Mouse (Mus musculus): ENCODE results near the gene Mrps18b. TPM values are rescaled to one million over a fixed set of nuclear protein-coding genes. Genes with fewer than 3 reads are reported as not detected.

The Mrps18b gene
- polyA plus RNA-seq, 1 experiment: 104 TPM

GRCm38 (mm10) chr17:35865481-35866280 lies 50.5 kb downstream of the Mrps18b start, which contains the start of gene Ppp1r18:
Gene Ppp1r18 (plus strand): TSS chr17:35865593.
- Histone ChIP-seq H3K4me3 (peak within 1 kb of the TSS; percentile 90), H3K79me2 (ENCODE audit: control insufficient read depth, insufficient read depth) (peaks cover 42% of the 10 kb centered on the region), H3K36me3 (ENCODE audit: control insufficient read depth, insufficient read depth) (no peaks in the 10 kb centered on the region), H3ac (ENCODE audit: control insufficient read depth, insufficient read length) (peak within 1 kb of the TSS; percentile 64), H3K4me2 (ENCODE audit: low read depth) (peak within 1 kb of the TSS; percentile 99), H3K27me3 (ENCODE audit: control insufficient read depth, insufficient read depth, insufficient read length) (no peaks in the 10 kb centered on the region)
- TF ChIP-seq POLR2AphosphoS2 (IDR thresholded peaks at IDR 0.05; ENCODE audit: insufficient read length, low read depth) (peak; percentile 66), MAX (IDR thresholded peaks at IDR 0.05; ENCODE audit: low read depth) (no peak), CEBPB (IDR thresholded peaks at IDR 0.05; ENCODE audit: insufficient read depth, poor library complexity, severe bottlenecking) (no peak), TCF12 (IDR thresholded peaks at IDR 0.05; ENCODE audit: insufficient read depth, poor library complexity, severe bottlenecking) (no peak), REST (IDR thresholded peaks at IDR 0.05; ENCODE audit: insufficient read depth, insufficient read length) (no peak), E2F4 (IDR thresholded peaks at IDR 0.05; ENCODE audit: insufficient read depth) (no peak), USF1 (IDR thresholded peaks at IDR 0.05; ENCODE audit: low read depth) (no peak), MYOG (IDR thresholded peaks at IDR 0.05; ENCODE audit: control insufficient read depth in 1 of 3, insufficient read depth in 1 of 3, insufficient read length in 2 of 3, low read depth in 2 of 3) (peak; percentile 25 to 93 (median 57)), MYOD1 (IDR thresholded peaks at IDR 0.05; ENCODE audit: control insufficient read depth in 1 of 3, insufficient read length in 2 of 3, low read depth in 2 of 3) (peak in 2 of 3 experiments; percentile 75 to 90), SRF (IDR thresholded peaks at IDR 0.05; ENCODE audit: control insufficient read depth, insufficient read length, low read depth) (no peak), POLR2A (IDR thresholded peaks at IDR 0.05; ENCODE audit: insufficient read length, low read depth) (peak; percentile 60), TCF3 (IDR thresholded peaks at IDR 0.05; ENCODE audit: insufficient read length, low read depth) (peak; percentile 44)

- H3K27me3 ChIP-seq (ENCODE audit: control insufficient read depth, insufficient read depth, insufficient read length): no peaks in the 10 kb centered on the region
- TF ChIP-seq MAX (IDR thresholded peaks at IDR 0.05; ENCODE audit: low read depth) (no peak), POLR2A (IDR thresholded peaks at IDR 0.05; ENCODE audit: insufficient read length, low read depth) (peak; percentile 32), TCF12 (IDR thresholded peaks at IDR 0.05; ENCODE audit: insufficient read depth, poor library complexity, severe bottlenecking) (no peak), POLR2AphosphoS2 (IDR thresholded peaks at IDR 0.05; ENCODE audit: insufficient read length, low read depth) (peak; percentile 48)
- H3K4me2 ChIP-seq (ENCODE audit: low read depth): peak overlapping the region; percentile 99
- peak overlapping the region; percentile 64 for H3ac ChIP-seq (ENCODE audit: control insufficient read depth, insufficient read length)
- no peaks in the 10 kb centered on the region for H3K36me3 ChIP-seq (ENCODE audit: control insufficient read depth, insufficient read depth)
- peaks cover 34% of the 10 kb centered on the region for H3K79me2 ChIP-seq (ENCODE audit: control insufficient read depth, insufficient read depth)
- H3K4me3 ChIP-seq: peak overlapping the region; percentile 90
Observed at GRCm38 (mm10) chr17:35864832-35865353, 51.3 kb downstream of the Mrps18b start.

GRCm38 (mm10) chr17:35861198-35861857 lies 54.9 kb downstream of the Mrps18b start, which contains the start of gene Nrm:
Gene Nrm (plus strand): TSS chr17:35861318.
- H3K4me2 ChIP-seq (ENCODE audit: low read depth): peak within 1 kb of the TSS; percentile 96
- peak within 1 kb of the TSS; percentile 15 for H3ac ChIP-seq (ENCODE audit: control insufficient read depth, insufficient read length)
- no peaks in the 10 kb centered on the region for H3K36me3 ChIP-seq (ENCODE audit: control insufficient read depth, insufficient read depth)
- H3K27me3 ChIP-seq (ENCODE audit: control insufficient read depth, insufficient read depth, insufficient read length): no peaks in the 10 kb centered on the region
- no peaks in the 10 kb centered on the region for H3K79me2 ChIP-seq (ENCODE audit: control insufficient read depth, insufficient read depth)
- no peak for TF ChIP-seq CEBPB (IDR thresholded peaks at IDR 0.05; ENCODE audit: insufficient read depth, poor library complexity, severe bottlenecking)
- TF ChIP-seq SRF (IDR thresholded peaks at IDR 0.05; ENCODE audit: control insufficient read depth, insufficient read length, low read depth): no peak
- peak in 2 of 3 experiments; percentile 49 to 75 for TF ChIP-seq MYOD1 (IDR thresholded peaks at IDR 0.05; ENCODE audit: control insufficient read depth in 1 of 3, insufficient read length in 2 of 3, low read depth in 2 of 3)
- TF ChIP-seq TCF3 (IDR thresholded peaks at IDR 0.05; ENCODE audit: insufficient read length, low read depth): no peak
- no peak for TF ChIP-seq REST (IDR thresholded peaks at IDR 0.05; ENCODE audit: insufficient read depth, insufficient read length)
- TF ChIP-seq POLR2AphosphoS2 (IDR thresholded peaks at IDR 0.05; ENCODE audit: insufficient read length, low read depth): peak; percentile 92
- TF ChIP-seq MYOG (IDR thresholded peaks at IDR 0.05; ENCODE audit: control insufficient read depth in 1 of 3, insufficient read depth in 1 of 3, insufficient read length in 2 of 3, low read depth in 2 of 3): peak; percentile 46 to 81 (median 60)
- TF ChIP-seq POLR2A (IDR thresholded peaks at IDR 0.05; ENCODE audit: insufficient read length, low read depth): peak; percentile 87
- TF ChIP-seq E2F4 (IDR thresholded peaks at IDR 0.05; ENCODE audit: insufficient read depth): peak; percentile 75
- no peak for TF ChIP-seq MAX (IDR thresholded peaks at IDR 0.05; ENCODE audit: low read depth)
- no peak for TF ChIP-seq USF1 (IDR thresholded peaks at IDR 0.05; ENCODE audit: low read depth)
- no peak for TF ChIP-seq TCF12 (IDR thresholded peaks at IDR 0.05; ENCODE audit: insufficient read depth, poor library complexity, severe bottlenecking)
- peak within 1 kb of the TSS; percentile 38 for H3K4me3 ChIP-seq

GRCm38 (mm10) chr17:35860831-35861197 lies 55.4 kb downstream of the Mrps18b start:
- no peaks in the 10 kb centered on the region for H3K27me3 ChIP-seq (ENCODE audit: control insufficient read depth, insufficient read depth, insufficient read length)
- peak overlapping the region; percentile 96 for H3K4me2 ChIP-seq (ENCODE audit: low read depth)
- H3K4me3 ChIP-seq: peak overlapping the region; percentile 38
- TF ChIP-seq POLR2A (IDR thresholded peaks at IDR 0.05; ENCODE audit: insufficient read length, low read depth): no peak
- no peak for TF ChIP-seq MYOD1 (IDR thresholded peaks at IDR 0.05; ENCODE audit: control insufficient read depth in 1 of 3, insufficient read length in 2 of 3, low read depth in 2 of 3)
- no peak for TF ChIP-seq POLR2AphosphoS2 (IDR thresholded peaks at IDR 0.05; ENCODE audit: insufficient read length, low read depth)
- TF ChIP-seq TCF12 (IDR thresholded peaks at IDR 0.05; ENCODE audit: insufficient read depth, poor library complexity, severe bottlenecking): no peak
- TF ChIP-seq SRF (IDR thresholded peaks at IDR 0.05; ENCODE audit: control insufficient read depth, insufficient read length, low read depth): no peak
- TF ChIP-seq E2F4 (IDR thresholded peaks at IDR 0.05; ENCODE audit: insufficient read depth): no peak
- TF ChIP-seq REST (IDR thresholded peaks at IDR 0.05; ENCODE audit: insufficient read depth, insufficient read length): no peak
- TF ChIP-seq CEBPB (IDR thresholded peaks at IDR 0.05; ENCODE audit: insufficient read depth, poor library complexity, severe bottlenecking): no peak
- no peak for TF ChIP-seq MYOG (IDR thresholded peaks at IDR 0.05; ENCODE audit: control insufficient read depth in 1 of 3, insufficient read depth in 1 of 3, insufficient read length in 2 of 3, low read depth in 2 of 3)
- no peak for TF ChIP-seq TCF3 (IDR thresholded peaks at IDR 0.05; ENCODE audit: insufficient read length, low read depth)
- no peak for TF ChIP-seq MAX (IDR thresholded peaks at IDR 0.05; ENCODE audit: low read depth)
- no peak for TF ChIP-seq USF1 (IDR thresholded peaks at IDR 0.05; ENCODE audit: low read depth)
- H3K79me2 ChIP-seq (ENCODE audit: control insufficient read depth, insufficient read depth): no peaks in the 10 kb centered on the region
- peak overlapping the region; percentile 15 for H3ac ChIP-seq (ENCODE audit: control insufficient read depth, insufficient read length)
- H3K36me3 ChIP-seq (ENCODE audit: control insufficient read depth, insufficient read depth): no peaks in the 10 kb centered on the region

Other genes starting within 250 kb of the Mrps18b start
- gene Vars2, start 248.8 kb downstream of the Mrps18b start, polyA plus RNA-seq (2012; fragmentation: generic; extraction: Trizol): 13.7 TPM
- 27.4 TPM for gene Gtf2h4, start 242.7 kb downstream of the Mrps18b start, polyA plus RNA-seq (2012; fragmentation: generic; extraction: Trizol)
- gene Ddr1, start 211.8 kb downstream of the Mrps18b start, polyA plus RNA-seq (2012; fragmentation: generic; extraction: Trizol): 65.6 TPM
- 45.1 TPM for gene Ier3, start 94.7 kb downstream of the Mrps18b start, polyA plus RNA-seq (2012; fragmentation: generic; extraction: Trizol)
- 107 TPM for gene Flot1, start 93.2 kb downstream of the Mrps18b start, polyA plus RNA-seq (2012; fragmentation: generic; extraction: Trizol)
- 692 TPM for gene Tubb5, start 78.1 kb downstream of the Mrps18b start, polyA plus RNA-seq (2012; fragmentation: generic; extraction: Trizol)
- gene Mdc1, start 74.9 kb downstream of the Mrps18b start, polyA plus RNA-seq (2012; fragmentation: generic; extraction: Trizol): 7.0 TPM
- gene Nrm, start 55.1 kb downstream of the Mrps18b start, polyA plus RNA-seq (2012; fragmentation: generic; extraction: Trizol): 18.5 TPM
- gene Ppp1r18, start 50.8 kb downstream of the Mrps18b start, polyA plus RNA-seq (2012; fragmentation: generic; extraction: Trizol): 46.2 TPM
- gene Dhx16, start 36.6 kb downstream of the Mrps18b start, polyA plus RNA-seq (2012; fragmentation: generic; extraction: Trizol): 29.4 TPM
- 33.7 TPM for gene 2310061I04Rik, start 19.0 kb downstream of the Mrps18b start, polyA plus RNA-seq (2012; fragmentation: generic; extraction: Trizol)
- gene Atat1, start 6.3 kb downstream of the Mrps18b start, polyA plus RNA-seq (2012; fragmentation: generic; extraction: Trizol): 23.1 TPM
- 32.9 TPM for gene Ppp1r10, start within 50 bp of the Mrps18b start, polyA plus RNA-seq (2012; fragmentation: generic; extraction: Trizol)
- gene Abcf1, start 53.4 kb upstream of the Mrps18b start, polyA plus RNA-seq (2012; fragmentation: generic; extraction: Trizol): 90.1 TPM
- gene Gnl1, start 63.5 kb upstream of the Mrps18b start, polyA plus RNA-seq (2012; fragmentation: generic; extraction: Trizol): 64.1 TPM
- 14.1 TPM for gene Prr3, start 63.8 kb upstream of the Mrps18b start, polyA plus RNA-seq (2012; fragmentation: generic; extraction: Trizol)
- gene H2-T24, start 104.2 kb upstream of the Mrps18b start, polyA plus RNA-seq (2012; fragmentation: generic; extraction: Trizol): 0.47 TPM
- 13.6 TPM for gene H2-T23, start 116.5 kb upstream of the Mrps18b start, polyA plus RNA-seq (2012; fragmentation: generic; extraction: Trizol)
- 22.1 TPM for gene H2-T22, start 126.4 kb upstream of the Mrps18b start, polyA plus RNA-seq (2012; fragmentation: generic; extraction: Trizol)
- gene Gm6034, start 126.6 kb upstream of the Mrps18b start, polyA plus RNA-seq (2012; fragmentation: generic; extraction: Trizol): not detected
- 0.23 TPM for gene Gm11127, start 142.0 kb upstream of the Mrps18b start, polyA plus RNA-seq (2012; fragmentation: generic; extraction: Trizol)
- not detected for gene Gm19684, start 205.3 kb upstream of the Mrps18b start, polyA plus RNA-seq (2012; fragmentation: generic; extraction: Trizol)
- gene Gm7030, start 213.0 kb upstream of the Mrps18b start, polyA plus RNA-seq (2012; fragmentation: generic; extraction: Trizol): not detected

Data from myocyte (in vitro differentiated cells).